Mouse (Mus musculus): ENCODE results near the gene Prkca.

Gene Prkca

DNA sequence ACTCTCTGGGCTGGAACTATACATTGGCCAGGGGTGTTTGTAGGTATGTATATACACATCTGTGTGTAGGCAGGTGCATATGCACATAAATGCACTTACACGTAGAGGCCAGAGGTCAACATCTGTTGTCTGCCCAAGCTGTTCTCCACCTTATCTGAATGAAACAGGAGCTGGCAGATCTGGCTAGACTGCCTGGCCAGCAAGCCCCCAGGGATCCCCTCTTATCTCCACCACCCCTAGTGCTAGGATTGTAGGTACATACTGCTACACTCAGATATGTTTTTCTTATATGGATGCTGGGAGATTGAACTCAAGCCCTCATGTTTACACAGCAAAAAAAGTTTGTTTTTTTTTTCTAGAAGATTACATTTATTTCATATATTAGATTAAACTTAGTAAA lies 79.9 kb downstream of the Prkca start:
- TF ChIP-seq GATA4 (IDR thresholded peaks at IDR 0.05; ENCODE audit: insufficient replicate concordance, low read length): no peak

DNA sequence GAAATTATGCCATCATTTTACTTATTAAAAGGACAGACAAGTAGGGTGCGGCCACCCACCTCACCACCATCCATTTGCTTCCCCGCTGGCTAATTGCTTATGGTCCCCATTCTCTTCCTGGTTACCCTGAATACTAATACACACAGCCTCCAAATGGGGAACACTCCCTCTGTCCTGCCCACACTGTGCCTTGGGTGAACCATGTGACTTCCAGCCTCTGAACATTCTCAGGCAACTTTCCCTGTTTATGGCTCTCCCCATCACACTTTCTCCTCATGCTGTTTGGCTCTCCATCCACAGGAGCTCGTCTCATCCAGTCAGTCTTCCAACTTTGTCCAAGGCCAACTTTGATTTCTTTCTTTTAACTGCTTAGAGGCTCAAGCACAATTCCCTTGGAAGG lies 80.3 kb downstream of the Prkca start:
- no peak for TF ChIP-seq GATA4 (IDR thresholded peaks at IDR 0.05; ENCODE audit: insufficient replicate concordance, low read length)

DNA sequence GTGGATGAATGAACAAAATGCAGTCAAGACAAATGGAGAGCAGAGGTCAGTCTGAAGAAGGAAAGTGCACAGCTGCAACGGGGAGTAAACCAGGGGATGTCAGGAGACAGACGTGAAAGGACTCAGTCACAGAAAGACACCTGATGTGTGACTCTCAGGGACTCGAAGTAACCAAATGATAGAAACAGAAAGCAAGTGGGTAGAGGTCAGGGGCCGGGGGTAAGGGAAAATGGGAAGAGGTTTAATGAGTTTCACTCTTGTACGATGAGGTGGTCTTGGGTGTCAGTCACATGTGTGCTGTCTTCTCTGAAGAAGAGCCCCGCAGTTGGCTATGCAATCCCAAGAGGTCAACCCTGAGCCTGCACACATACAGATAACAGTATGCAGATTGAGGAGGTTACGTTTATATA lies 82.0 kb downstream of the Prkca start:
- TF ChIP-seq GATA4 (IDR thresholded peaks at IDR 0.05; ENCODE audit: insufficient replicate concordance, low read length): no peak

DNA sequence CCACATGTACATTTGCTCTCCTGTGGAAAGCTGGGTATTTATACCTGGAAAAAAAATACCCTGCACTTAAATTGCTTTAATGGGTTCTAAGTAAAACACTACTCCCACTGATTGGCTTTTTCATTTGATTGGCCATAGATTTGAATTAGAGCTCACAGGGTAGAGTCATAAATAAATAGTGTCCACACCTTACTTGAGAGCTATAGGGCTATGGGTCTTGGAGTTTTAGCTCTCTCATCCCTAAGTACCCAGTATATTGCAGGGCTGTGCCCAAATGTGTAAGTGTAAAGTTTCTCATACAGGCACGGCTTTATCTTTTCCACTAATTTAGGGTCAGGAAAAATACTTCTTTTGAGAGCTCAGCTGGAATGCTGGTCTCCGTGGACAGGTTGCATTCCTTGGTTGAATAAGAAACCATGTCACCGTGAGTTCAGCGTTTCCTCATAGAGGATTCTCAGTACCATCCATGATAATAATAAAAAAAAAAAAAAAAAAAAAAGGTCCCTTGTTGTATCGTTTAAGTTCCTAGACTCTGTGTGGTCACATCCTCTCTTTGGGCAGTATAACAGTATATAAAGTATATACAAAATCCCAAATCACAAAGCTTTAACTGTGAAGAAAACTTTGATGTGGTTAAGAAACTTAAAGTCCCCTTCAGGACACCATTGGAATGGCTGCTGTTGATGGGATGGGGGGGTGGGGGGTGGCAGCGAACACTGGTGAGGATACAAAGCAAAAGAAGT lies 82.8 kb downstream of the Prkca start:
- no peak for TF ChIP-seq GATA4 (IDR thresholded peaks at IDR 0.05; ENCODE audit: insufficient replicate concordance, low read length)

DNA sequence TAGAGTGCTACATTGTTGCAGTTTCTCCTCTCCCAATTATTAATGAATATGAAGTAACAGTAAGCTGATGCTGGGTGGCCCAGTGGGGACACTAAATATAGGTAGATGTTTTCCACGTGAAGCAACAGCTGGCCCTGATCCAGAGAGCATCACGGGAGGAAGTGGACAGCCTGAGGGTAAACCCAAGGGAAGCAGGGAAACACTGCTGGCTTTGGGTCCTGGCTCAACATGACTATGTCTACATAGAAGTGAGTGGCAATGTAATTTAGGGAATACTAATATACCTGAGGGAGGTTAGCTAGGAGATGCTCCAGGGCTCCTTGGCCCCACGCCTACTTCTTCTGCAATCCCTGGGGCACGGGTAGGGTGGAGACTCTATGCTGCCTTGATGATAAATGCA lies 84.3 kb downstream of the Prkca start:
- TF ChIP-seq GATA4 (IDR thresholded peaks at IDR 0.05; ENCODE audit: insufficient replicate concordance, low read length): no peak

DNA sequence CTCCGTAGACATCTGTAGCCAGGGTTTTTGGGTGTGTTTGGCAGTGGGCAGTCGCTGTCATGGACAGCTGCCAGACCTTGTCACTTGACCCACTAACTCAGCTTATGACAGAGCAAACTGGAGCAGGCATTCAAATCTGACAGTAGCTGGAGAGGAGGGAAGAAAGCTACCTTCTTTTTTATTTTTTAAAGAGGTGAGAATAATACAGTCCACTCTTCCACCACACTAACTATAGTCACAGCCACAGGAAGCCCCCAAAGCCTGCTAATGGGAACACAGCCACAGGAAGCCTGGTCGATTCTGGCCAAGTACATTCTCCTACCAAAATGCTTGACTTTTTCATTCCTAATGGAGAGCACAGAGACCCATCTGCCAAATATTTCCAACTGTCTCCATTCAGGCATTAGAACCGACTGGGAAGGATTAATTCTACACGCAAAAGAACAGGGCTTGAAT lies 84.9 kb downstream of the Prkca start:
- TF ChIP-seq GATA4 (IDR thresholded peaks at IDR 0.05; ENCODE audit: insufficient replicate concordance, low read length): no peak

DNA sequence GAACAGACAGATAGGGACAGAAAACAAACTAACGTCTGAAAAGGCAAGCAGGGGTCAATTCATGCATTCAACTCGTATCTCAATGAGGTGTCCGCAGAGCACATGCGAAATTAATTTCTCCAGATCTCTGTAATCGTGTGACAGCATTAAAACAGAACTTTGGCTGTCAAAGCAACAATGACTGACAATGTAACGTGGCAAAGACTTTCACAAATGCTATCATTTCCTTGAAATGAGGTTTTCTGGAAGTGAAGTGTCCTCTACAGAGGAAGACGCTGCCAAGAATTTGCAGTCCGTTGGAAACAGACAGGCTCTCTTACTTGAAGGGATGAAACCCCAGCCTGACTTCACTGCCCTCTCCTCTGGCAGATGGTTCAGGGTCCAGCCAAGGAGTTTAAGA lies 85.8 kb downstream of the Prkca start:
- no peak for TF ChIP-seq GATA4 (IDR thresholded peaks at IDR 0.05; ENCODE audit: insufficient replicate concordance, low read length)

DNA sequence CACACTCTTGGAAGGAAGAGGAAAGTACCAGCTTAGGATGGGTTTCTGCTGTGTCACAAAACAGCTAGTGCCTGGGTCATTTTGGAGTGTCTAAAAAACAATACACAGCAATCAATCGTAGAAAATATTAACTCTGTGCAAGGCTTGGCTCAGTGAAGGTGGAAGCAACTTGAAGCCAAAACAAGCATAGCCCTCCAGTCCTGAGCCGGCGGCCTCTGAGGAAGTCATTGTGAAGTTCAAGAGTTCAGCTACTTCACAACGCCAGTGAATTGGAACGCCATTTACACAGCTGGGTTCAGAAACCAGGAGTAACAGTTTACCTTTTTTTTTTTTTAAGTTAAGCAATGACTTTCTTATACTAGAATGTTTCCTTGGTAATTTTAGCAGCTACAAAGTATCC lies 89.0 kb downstream of the Prkca start:
- TF ChIP-seq GATA4 (IDR thresholded peaks at IDR 0.05; ENCODE audit: insufficient replicate concordance, low read length): no peak

DNA sequence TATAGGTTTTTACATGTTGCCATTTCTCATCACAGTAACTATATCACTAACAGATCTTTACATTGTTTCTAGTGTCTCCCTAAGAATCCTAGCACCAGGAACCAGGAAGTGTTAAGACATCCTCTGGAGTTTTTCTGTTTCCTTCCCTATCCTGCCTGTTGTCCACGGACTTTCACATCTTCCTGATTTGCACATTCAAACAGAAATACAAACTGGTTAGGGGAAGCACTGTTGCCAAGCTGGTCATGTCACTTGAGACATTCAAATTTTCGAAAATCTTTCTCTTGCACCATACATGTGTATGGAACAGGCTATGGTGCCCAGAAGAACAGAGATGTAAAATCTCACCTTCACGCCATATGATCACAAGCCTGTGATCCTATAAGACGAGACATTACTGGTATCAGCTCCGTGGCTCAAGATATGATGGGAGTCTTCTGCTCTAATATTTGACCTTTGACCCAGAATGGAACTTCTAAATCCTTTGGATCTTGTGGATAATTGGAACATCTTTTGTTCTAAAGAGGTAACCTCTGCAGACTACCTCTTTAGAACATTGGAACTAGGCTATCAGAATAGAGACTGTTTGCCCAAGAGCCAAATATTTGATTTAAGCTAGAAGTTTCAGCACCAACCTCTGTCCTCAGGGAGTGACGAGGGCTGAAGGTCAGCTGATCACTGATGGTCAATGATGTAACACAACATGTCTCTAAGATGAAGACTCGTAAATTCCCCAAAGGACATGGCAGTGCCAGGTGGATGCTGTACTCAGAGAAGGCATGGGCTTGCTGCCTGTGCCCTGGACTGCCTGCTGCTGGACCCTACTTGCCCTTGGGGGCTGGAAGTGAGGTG lies 91.6 kb downstream of the Prkca start:
- 0 out of 2 replicates have a peak, but pooled peaks have one; percentile 45 for TF ChIP-seq GATA4 (IDR thresholded peaks at IDR 0.05; ENCODE audit: insufficient replicate concordance, low read length)

DNA sequence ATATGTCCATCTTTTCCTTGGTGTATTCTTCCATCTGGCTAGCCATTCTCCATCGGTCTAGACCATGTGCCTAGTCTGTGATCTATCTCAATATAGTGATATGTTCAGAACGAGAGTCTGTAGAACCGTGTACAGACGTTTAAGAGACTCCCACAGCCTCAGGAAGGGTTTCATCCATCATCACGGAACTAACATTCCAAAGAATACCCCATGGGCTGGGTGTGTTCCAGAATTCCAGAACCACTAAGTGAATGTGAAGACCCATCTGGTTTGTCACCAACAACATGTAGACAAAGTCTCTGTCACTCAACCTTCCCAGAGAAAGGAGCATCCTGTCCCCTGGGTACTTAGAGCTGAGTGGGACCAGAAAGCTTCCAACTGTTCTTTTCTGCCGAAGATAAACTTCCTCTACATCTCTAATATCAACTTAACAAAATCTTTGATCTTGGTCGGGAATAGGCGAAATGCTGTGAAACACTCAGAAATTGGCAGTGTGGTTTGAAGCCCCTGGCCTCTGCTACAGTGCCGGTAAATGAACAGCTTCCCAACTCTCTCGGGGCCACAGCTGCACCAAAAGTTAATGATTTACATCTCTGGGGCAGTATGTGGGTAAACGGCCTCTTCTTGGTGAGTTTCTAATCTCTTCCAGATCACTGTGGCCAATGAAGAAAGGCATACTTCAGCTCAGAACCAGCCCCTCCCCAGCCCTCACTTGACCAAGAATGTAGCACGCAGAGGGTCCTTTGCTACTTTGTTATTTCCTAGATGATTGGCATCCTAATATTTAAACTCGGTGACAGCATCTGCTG lies 92.7 kb downstream of the Prkca start:
- no peak for TF ChIP-seq GATA4 (IDR thresholded peaks at IDR 0.05; ENCODE audit: insufficient replicate concordance, low read length)

DNA sequence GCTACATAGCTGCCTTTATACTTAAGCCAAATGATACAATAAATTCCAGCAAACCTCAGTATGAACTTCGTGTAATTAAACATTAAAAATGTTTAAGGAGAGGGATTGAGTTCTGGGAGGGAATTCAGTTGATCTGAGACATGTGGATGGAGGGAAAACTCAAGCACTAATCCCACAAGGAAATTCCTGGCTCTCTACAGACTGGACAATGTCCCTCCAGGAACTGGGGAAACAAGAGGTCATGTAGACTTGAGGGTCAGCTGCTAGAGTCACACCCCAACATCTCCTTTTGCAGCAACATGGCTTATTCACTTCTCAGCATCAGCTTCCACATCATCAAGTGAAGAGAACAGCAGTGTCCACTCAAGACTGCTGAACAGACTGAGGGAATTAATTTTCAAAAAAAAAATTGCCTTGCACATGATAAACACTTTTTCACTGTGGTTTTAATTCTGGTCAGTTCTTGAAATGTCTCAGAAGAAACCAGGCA lies 93.5 kb downstream of the Prkca start:
- no peak for TF ChIP-seq GATA4 (IDR thresholded peaks at IDR 0.05; ENCODE audit: insufficient replicate concordance, low read length)

DNA sequence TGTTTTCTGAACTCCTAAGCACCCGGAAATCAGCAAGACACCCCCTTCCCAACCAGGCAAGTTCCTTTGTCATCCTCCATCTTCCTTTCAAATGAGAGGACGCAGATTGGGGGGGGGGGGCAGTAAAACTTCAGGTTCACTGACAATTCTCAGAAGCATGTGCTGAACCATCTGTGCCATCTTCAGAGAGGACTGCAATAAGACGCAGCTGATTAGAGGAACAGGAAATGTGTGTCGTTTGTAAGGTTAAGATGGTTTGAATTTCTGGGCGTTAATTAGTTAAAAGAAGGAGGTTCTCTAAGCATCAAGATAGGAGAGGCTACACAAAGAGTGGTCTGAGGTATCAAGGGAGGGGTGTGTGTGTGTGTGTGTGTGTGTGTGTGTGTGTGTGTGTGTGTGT lies 94.2 kb downstream of the Prkca start:
- no peak for TF ChIP-seq GATA4 (IDR thresholded peaks at IDR 0.05; ENCODE audit: insufficient replicate concordance, low read length)

DNA sequence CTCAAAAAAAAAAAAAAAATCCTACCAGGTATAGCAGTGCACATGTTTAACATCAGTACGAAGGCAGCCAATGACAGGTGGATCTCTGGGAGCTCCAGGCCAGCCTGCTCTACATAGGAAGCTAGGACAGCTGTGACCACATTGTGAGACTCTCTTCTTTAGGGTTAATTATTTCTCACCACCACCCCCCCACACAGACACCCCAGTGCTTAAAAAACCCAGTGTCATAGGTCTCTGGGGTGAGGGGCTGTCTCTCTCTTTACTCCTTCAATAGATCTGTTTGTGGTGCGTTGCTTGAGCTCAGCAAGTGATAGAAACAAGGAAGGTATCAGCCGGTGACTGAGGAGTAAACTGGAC lies 94.7 kb downstream of the Prkca start:
- no peak for TF ChIP-seq GATA4 (IDR thresholded peaks at IDR 0.05; ENCODE audit: insufficient replicate concordance, low read length)

DNA sequence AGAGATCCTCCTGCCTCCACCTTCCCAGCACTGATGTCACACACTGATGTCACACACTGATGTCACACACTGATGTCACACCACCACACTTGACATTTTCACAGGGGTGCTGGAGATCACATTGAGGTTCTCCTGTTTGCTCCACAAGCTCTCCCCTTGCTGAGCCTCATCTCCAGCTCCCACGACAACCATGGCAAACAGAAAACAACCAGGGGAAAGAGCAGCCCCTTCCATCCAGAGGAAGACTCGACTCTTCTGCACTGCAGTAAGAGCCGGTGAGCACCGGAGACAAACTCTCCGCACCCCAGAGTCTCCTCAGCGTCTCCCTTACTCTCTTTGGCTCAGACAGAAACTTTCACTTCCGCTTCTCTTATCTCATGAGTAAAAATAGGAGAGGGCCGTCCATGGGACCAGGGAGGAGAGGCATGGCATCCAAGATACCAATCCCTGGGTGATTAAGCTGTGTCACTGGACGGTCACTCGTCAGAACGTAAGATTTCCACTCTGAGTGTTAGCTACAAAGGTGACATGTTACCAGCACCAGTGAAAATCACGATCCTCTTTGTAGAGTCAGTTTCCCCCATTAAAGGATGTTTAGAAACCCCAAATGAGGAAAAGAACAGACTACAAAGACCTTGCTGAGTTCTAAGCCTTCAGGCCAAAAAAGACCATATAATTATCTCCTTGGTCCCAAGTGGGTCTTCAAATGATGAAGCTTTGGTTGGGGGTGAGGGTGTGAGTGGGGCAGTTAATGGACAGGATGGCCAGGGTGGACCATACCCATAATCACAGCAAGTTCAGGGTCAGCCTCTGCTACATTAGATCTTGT lies 95.3 kb downstream of the Prkca start:
- peak; percentile 44; the same call in 1 of the 2 replicates for TF ChIP-seq GATA4 (IDR thresholded peaks at IDR 0.05; ENCODE audit: insufficient replicate concordance, low read length)
